Mouse (Mus musculus): ENCODE results near the gene Vsig10.

DNA sequence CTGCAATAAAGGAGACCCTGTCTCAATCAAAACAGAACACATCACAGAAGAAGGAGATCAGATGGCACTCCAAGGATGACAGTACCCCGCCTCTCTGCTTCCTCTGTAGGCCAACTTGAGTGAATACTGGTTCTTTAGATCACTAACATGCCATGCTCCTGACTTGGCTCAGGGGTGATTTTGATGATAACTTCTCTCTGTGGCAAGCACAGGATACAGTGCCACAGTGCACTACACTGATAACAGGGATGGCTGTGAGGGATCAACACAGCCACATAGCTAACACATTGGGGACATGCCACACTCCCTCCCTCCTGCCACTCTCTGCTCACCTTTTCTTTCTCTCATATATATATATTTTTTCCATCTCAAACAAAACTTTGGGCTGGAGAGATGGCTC, 72.0 kb downstream of the Vsig10 start:
- TF ChIP-seq CTCF (IDR thresholded peaks at IDR 0.05; ENCODE audit: extremely low read depth, insufficient read depth, low read length) (no peak), POLR2A (IDR thresholded peaks at IDR 0.05; ENCODE audit: extremely low read depth, insufficient read depth, low read length) (no peak)

Measured in cortical plate, adult 2 months (tissue).